Mouse (Mus musculus) liver, postnatal 0 days (tissue): ENCODE data around the gene Nsmce4a.

Experiments used
- CTCF ChIP-seq: sonication (generic); IDR thresholded peaks from 2 replicates; pipeline ENCODE4 v1.5.1; 2016; ENCODE audit warnings: antibody characterized with exemption, low read depth
- EP300 ChIP-seq: IDR thresholded peaks from 2 replicates; pipeline ENCODE4 v1.6.1; 2016; ENCODE audit warnings: antibody characterized with exemption, low read depth, mild to moderate bottlenecking

GRCm38 (mm10) chr7:130578607-130579006 is 5.7 kb upstream of the Nsmce4a start:
- TF ChIP-seq CTCF = no peak
- TF ChIP-seq EP300 = no peak
